Mouse (Mus musculus) limb, embryonic 12.5 days (tissue): Measurements from ENCODE around the gene Fibcd1. TPM values are rescaled to one million over a fixed set of nuclear protein-coding genes. Genes with fewer than 3 reads are reported as not detected.

ENCODE experiments used
- ATAC-seq: fragments of 200-750 bp; cut with Nextera tagmentation; 2 replicates; pipeline ENCODE4 v1.8.0; 2017; ENCODE audit warnings: low read depth, moderate TSS enrichment; ENCODE audit not compliant: insufficient number of reproducible peaks, insufficient read depth, low FRiP score, low TSS enrichment
- H3K27ac ChIP-seq: fragments of 300-500 bp; sonication (generic); 2 replicates; pipeline ENCODE4 v1.5.1; 2016; ENCODE audit warnings: mild to moderate bottlenecking, moderate library complexity
- H3K27me3 ChIP-seq: fragments of 300-500 bp; sonication (generic); 2 replicates; pipeline ENCODE4 v1.6.1; 2016; ENCODE audit warnings: mild to moderate bottlenecking, moderate library complexity
- H3K36me3 ChIP-seq: fragments of 300-500 bp; sonication (generic); 2 replicates; pipeline ENCODE4 v1.6.1; 2016; ENCODE audit warnings: mild to moderate bottlenecking, moderate library complexity
- H3K4me1 ChIP-seq: fragments of 300-500 bp; sonication (generic); replicated peaks from 2 replicates; pipeline ENCODE4 v1.6.1; 2016
- H3K4me2 ChIP-seq: fragments of 300-500 bp; sonication (generic); 2 replicates; pipeline ENCODE4 v1.6.1; 2016; ENCODE audit warnings: mild to moderate bottlenecking, moderate library complexity
- H3K4me3 ChIP-seq: fragments of 300-500 bp; sonication (generic); replicated peaks from 2 replicates; pipeline ENCODE4 v1.5.1; 2016; ENCODE audit warnings: mild to moderate bottlenecking
- H3K9ac ChIP-seq: fragments of 300-500 bp; sonication (generic); replicated peaks from 2 replicates; pipeline ENCODE4 v1.6.1; 2016; ENCODE audit warnings: mild to moderate bottlenecking, moderate library complexity
- H3K9me3 ChIP-seq: fragments of 300-500 bp; sonication (generic); 2 replicates; pipeline ENCODE4 v1.6.1; 2016; ENCODE audit warnings: mild to moderate bottlenecking, moderate library complexity
- WGBS: fragments of 180-500 bp; shearing (Covaris S2); methylation state at CpG from one replicate; pipeline ENCODE4 v1.1.7; 2016; 5-methylcytosine and 5-hydroxymethylcytosine counted together
- polyA plus RNA-seq: library from polyadenylated mRNA; unstranded; fragments of >200 nt; fragmentation: Nextera tagmentation; extraction: Ambion mirVana; gene quantifications from 2 replicates; pipeline ENCODE4 v1.2.1, GENCODE M21; 2016

Fibcd1 gene
- polyA plus RNA-seq, 1 experiment from 2014 or later = 0.13 TPM

DNA sequence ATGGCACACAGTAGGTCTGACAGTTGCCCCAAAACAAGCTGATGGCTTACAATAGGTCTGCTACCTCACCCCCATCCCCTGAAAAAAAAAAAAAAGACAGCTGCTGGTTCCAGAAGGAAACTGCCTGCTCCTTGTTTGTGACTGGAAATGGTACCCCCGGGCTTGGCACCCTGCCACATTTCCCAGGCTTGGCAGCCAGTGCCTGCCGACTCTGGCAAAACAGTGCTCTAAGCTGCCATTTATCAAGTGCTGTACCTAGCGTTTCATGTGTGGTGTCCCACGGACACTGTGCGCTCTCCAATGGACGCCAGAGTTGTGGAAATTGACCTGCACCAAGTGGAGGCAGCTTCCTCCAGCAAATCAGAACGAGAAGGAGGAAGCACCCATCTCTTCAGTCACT is 17.9 kb downstream of the Fibcd1 start:
- Histone ChIP-seq H3K4me2 (no peak overlapping the region), H3K9ac (no peak overlapping the region), H3K36me3 (no peaks in the 10 kb centered on the region), H3K27ac (no peak overlapping the region), H3K4me1 (peaks cover 21% of the 10 kb centered on the region), H3K4me3 (no peak overlapping the region), H3K9me3 (no peaks in the 10 kb centered on the region), H3K27me3 (peaks cover 27% of the 10 kb centered on the region)
- WGBS = 50% methylated on average over 7 of the region's 7 CpGs
- no peak for ATAC-seq

DNA sequence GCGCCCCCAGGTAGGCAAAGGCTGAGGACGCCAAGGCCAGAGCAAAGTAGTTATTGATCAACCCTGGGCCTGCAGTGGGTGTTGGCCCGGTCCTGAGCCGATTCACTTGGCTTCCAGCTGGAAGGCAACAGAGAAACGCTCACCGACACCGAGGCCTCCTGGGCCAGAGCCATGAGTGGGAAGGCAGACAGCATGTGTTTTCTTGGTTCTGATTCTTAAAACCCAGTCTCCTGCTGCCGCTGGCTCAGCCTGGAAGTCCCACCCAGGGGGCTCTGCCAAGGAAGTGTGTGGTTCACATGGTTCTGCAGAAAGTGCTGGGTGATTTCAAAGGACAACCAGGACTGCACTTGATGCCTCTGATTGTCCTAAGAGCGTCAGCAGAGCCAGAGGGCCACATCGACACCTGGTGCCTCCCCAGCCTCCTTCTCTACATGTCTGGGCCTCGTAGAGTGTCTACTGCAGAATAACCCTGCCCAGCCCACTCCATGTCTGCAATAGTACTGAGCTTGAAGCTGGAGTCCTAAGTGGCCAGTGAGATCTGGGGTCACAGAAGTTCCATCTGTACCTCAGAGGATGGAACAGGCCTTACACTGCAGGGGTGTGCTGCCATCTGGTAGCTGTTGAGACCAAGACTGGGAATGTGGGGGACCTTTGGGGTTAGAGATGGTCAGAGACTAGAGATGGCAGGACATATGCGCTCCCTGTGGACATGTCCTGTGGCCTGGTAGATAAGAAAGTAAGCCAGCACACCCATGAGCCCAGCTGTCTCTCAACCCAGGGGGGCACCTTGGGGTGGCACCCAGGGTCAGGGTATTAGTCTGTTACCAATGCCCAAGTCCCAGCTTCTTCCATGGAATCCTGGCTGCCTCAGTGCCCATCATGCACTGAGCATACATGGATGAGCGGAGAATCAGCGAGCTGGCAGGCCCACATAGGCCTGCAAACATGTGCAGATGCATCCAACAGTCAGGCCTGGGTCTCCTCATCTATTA is 19.4 kb downstream of the Fibcd1 start:
- peaks cover 28% of the 10 kb centered on the region for H3K4me1 ChIP-seq
- no peaks in the 10 kb centered on the region for H3K36me3 ChIP-seq
- ATAC-seq = no peak
- H3K27ac ChIP-seq = no peak overlapping the region
- no peak overlapping the region for H3K4me3 ChIP-seq
- no peaks in the 10 kb centered on the region for H3K9me3 ChIP-seq
- 84% methylated on average over 14 of the region's 14 CpGs for WGBS
- peaks cover 36% of the 10 kb centered on the region for H3K27me3 ChIP-seq
- H3K4me2 ChIP-seq = no peak overlapping the region
- no peak overlapping the region for H3K9ac ChIP-seq

DNA sequence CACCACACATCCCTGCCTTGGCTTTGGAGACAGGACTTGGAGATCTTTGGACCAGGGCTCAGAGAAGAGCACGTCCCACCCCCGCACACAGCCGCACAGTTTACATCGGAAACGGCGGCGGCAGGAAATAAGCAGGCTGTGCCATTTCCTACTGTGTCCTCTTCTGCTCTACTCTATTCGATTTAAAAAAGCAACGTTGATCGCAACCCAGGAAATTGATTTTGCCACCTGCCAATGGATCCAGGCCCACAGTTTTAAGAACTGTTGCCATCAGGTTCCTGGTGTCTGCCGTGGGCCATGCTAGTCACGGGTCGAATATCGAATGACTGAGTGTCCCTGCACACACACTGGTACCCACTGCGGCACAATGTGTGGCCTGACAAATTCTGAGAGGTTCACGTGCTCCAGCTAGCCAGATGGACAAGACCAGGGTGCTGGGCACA is 20.3 kb downstream of the Fibcd1 start:
- H3K36me3 ChIP-seq = no peaks in the 10 kb centered on the region
- 80% methylated on average over 16 of the region's 16 CpGs for WGBS
- ATAC-seq = no peak
- no peak overlapping the region for H3K27ac ChIP-seq
- no peak overlapping the region for H3K9ac ChIP-seq
- no peak overlapping the region for H3K4me2 ChIP-seq
- peaks cover 28% of the 10 kb centered on the region for H3K4me1 ChIP-seq
- H3K27me3 ChIP-seq = peaks cover 43% of the 10 kb centered on the region
- no peak overlapping the region for H3K4me3 ChIP-seq
- no peaks in the 10 kb centered on the region for H3K9me3 ChIP-seq

DNA sequence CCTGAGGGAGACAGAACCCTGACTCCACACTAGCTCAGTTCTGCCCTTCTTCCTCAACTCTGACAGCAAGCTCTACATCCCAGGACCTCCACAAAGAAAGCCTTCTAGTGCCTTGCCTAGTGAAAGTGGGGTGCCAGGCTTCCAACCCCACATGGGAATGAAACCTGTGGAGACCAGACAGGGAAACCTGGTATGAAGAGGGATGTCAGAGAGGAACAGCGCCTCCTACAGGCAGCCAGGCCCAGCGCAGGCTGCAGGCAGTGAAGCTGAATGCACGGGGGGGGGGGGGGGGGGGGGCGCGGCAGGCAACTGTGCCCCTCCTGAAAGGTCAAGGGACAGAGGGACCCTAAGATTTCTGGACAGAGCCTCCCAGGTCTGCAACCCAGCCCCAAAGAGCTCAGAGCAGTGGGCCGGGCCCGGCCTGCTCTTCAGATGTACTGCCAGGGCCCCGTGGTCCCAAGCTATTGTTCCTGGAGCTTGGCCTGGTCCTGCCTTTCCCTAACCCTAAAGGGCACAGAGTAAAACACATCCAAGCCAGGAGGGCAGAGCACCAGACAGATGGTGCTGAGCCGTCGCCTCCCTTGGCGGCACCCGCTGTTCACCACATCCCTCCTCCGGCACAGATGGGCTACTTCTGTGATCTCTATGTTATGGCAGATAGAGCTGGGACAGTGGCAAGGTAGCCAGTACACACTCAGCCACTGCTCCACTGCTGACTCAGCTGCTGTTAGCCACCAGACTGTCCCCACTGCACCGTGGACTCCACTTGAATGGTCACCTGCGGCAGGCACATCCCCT is 21.7 kb downstream of the Fibcd1 start:
- Histone ChIP-seq H3K4me1 (peaks cover 28% of the 10 kb centered on the region), H3K9me3 (no peaks in the 10 kb centered on the region), H3K27ac (no peak overlapping the region), H3K4me2 (no peak overlapping the region), H3K9ac (no peak overlapping the region), H3K36me3 (no peaks in the 10 kb centered on the region), H3K27me3 (peaks cover 40% of the 10 kb centered on the region), H3K4me3 (no peak overlapping the region)
- 72% methylated on average over 13 of the region's 15 CpGs for WGBS
- ATAC-seq = no peak

DNA sequence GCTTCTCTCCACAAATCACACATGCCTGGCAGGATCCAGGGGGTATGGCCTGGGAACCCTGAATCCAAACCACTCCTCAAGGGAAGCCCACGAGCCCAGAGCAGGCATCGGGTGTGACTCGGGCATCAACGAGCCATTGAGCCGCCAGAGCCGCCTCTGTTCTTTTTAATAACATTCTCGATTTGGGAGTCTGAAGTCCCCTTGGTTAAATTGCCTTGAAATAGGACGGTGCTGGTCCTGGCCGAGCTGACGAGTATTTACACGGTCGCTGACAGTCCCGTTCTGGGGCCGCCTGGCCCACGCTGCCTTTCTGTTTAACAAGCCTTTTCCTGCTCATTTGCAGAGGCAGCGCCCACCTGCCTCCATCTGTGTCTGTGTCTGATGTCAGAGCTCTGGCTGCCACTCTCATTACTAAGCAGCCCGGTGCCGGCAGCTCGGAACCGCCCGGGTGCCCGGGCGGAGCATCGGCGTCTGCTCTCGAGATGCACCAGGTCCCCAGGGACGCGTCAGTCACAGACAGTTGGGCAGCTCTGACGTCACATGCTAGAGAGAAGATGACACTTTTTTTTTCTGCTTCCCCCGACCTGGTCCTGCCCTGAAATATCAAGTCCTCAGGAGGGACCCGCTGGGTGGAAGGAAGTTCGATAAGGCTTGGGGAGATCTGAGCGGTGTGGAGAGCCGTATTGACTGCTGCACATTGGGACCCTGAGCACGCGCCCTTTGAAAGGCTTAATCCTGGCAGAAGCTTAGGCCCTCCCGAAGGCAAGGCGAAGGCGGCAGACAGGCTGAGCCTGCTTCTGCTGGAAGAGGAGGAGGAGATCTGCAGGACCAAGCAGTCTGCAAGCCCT is 23.1 kb downstream of the Fibcd1 start:
- WGBS = 12% methylated on average over 39 of the region's 39 CpGs

DNA sequence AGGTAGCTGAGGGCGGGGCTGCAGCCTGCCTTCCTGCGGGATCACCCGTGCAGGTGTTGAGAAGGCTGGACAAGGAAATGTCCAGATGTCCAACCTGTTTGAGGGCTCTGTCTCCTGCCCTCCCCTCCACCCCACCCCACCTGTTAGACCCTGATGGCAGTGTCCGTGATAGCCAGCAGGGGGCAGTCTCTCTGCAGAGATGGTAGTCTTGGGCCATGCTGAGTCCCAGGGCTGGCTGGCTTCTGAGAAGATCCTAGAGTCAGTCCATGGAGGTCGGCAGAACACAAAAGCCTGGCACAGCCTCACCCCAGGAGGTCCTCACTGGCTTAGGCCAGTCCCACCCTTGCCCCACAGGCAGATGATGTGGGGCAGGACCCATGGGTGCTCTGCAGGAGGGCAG is 30.4 kb downstream of the Fibcd1 start:
- no peak overlapping the region for H3K9ac ChIP-seq
- H3K4me3 ChIP-seq = no peak overlapping the region
- WGBS = 20% methylated on average over 5 of the region's 5 CpGs
- ATAC-seq = no peak
- no peaks in the 10 kb centered on the region for H3K36me3 ChIP-seq
- H3K4me1 ChIP-seq = peaks cover 1% of the 10 kb centered on the region
- H3K27ac ChIP-seq = no peak overlapping the region
- peaks cover 11% of the 10 kb centered on the region for H3K27me3 ChIP-seq
- no peak overlapping the region for H3K4me2 ChIP-seq
- no peaks in the 10 kb centered on the region for H3K9me3 ChIP-seq

More for the DNA sequence above, 23.1 kb downstream of the Fibcd1 start:
- peak; percentile 22; the same call in 1 of the 2 replicates for ATAC-seq
- peaks cover 47% of the 10 kb centered on the region for H3K27me3 ChIP-seq
- peaks cover 18% of the 10 kb centered on the region for H3K4me1 ChIP-seq
- H3K27ac ChIP-seq = no peak overlapping the region
- no peak overlapping the region for H3K9ac ChIP-seq
- H3K4me2 ChIP-seq = peak overlapping the region; percentile 53
- peak overlapping the region; percentile 19 for H3K4me3 ChIP-seq
- no peaks in the 10 kb centered on the region for H3K9me3 ChIP-seq
- no peaks in the 10 kb centered on the region for H3K36me3 ChIP-seq

DNA sequence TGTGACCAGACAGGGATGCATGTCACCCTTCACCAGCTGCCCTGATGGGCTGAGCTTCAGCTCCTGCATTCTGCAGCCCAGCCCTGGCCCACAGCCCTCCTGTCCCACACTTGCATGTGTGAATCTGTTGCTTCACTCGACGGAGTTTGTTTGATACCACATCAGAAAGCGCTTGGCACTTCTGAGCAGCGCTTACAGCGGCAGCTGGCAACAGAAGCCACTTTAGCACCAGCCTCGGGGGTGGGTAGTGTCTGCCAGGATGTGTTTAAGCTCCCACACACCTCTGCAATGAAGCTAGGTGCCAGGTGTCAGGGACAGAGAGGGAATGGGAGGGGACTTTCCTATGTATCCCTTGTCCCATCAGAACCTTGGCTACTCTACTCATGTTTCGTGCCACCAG is 31.1 kb downstream of the Fibcd1 start:
- 78% methylated on average over 7 of the region's 7 CpGs for WGBS
- H3K36me3 ChIP-seq = no peaks in the 10 kb centered on the region
- H3K4me2 ChIP-seq = no peak overlapping the region
- H3K4me1 ChIP-seq = peaks cover 8% of the 10 kb centered on the region
- H3K9ac ChIP-seq = no peak overlapping the region
- ATAC-seq = no peak
- H3K9me3 ChIP-seq = no peaks in the 10 kb centered on the region
- no peak overlapping the region for H3K4me3 ChIP-seq
- H3K27me3 ChIP-seq = peaks cover 11% of the 10 kb centered on the region
- no peak overlapping the region for H3K27ac ChIP-seq

DNA sequence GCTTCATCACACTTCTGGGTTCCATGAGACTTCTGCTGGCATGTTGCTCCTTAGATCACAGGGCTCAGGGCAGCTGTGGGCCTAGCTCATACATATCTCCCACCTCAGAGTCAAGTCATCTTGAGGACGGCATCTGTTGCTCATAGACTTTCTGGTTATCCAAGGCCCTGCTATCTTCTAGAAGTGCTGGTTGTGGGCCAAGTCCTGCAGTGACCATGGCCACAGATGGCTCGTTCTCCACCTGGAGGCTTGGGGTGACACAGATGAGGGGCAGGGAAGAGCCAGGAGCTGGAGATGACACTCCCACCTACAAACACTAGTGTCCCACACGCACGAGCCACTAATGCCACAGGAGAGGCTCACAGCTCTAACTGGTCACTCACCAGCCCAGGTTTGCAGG is 32.2 kb downstream of the Fibcd1 start:
- 87% methylated on average over 4 of the region's 4 CpGs for WGBS
- Histone ChIP-seq H3K9me3 (no peaks in the 10 kb centered on the region), H3K9ac (no peak overlapping the region), H3K27ac (no peak overlapping the region), H3K4me3 (no peak overlapping the region), H3K4me1 (peaks cover 19% of the 10 kb centered on the region), H3K36me3 (no peaks in the 10 kb centered on the region), H3K4me2 (no peak overlapping the region), H3K27me3 (peaks cover 10% of the 10 kb centered on the region)
- no peak for ATAC-seq

DNA sequence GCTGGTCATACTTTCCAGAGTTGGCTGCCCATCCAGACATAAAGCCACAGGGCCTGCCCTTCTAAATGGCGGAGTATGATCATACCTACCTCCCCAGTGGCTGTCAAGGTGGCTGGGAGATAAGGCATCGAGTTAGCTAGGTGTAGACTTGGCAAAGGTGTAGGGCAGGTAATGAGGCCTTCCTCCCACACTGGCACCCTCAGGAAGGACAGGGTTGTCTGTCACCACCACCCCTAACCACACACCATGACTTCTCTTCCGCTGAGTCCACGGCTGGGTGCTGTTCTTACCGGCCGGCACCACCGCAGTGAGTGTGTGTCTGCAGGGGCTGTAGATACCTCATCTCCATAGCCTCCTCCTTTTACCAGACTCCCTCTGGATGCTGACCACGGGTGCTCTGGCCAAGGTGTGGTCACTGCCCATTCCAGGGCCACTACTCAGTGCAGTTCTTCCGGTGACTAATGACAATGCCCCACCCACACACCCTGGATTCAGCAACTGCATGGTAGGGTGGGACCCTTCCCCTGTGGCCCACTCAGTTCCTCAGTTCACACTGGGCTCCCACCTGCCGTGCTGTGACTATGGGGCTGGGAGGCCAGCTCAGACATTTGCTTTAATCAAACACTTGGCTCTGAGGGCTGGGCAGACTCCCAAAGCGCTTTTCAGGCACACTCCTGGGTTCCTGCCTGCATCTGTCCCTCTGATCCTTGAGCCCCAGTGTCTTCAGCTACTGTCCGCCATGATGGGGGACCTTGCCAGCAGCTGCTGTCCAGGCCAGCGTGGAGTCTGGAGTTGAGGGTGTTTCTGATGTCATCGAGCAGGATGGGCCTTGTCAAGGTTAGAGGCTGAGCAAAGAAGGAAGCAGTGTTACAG is 34.5 kb downstream of the Fibcd1 start:
- Histone ChIP-seq H3K4me3 (no peak overlapping the region), H3K4me2 (no peak overlapping the region), H3K4me1 (peaks cover 28% of the 10 kb centered on the region), H3K9me3 (no peaks in the 10 kb centered on the region), H3K36me3 (peaks cover 5% of the 10 kb centered on the region), H3K9ac (no peak overlapping the region), H3K27me3 (peaks cover 4% of the 10 kb centered on the region), H3K27ac (no peak overlapping the region)
- 85% methylated on average over 14 of the region's 14 CpGs for WGBS
- ATAC-seq = no peak

DNA sequence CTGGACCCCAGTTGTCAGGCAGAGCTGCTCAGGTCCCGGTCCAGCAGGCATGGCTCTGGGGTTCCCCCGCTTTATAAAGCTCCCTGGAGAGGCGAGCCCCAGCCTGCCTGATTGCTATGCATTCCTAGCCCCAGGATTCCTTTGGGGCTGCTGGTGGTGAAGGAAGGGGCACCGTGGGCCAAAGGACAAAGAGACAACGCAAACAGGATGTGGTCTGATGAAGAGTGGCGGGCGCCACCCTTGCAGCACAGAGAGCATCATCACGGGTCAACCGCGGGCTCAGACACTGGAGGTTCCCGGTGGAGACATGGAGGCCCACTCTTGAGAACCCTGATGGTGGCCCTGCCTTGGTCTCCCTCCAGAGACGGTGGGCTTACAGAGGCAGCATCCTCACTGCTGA is 35.4 kb downstream of the Fibcd1 start, which contains the start of gene Qrfp:
TSS of gene Qrfp (minus strand) at position 137 of the 400 bp plus-strand sequence.
- Histone ChIP-seq H3K9me3 (no peaks in the 10 kb centered on the region), H3K4me3 (no peak within 1 kb of the TSS), H3K27me3 (peaks cover 4% of the 10 kb centered on the region), H3K27ac (no peak within 1 kb of the TSS), H3K4me2 (peak within 1 kb of the TSS; percentile 19), H3K36me3 (peaks cover 14% of the 10 kb centered on the region), H3K9ac (no peak within 1 kb of the TSS; the same call in 1 of the 2 replicates), H3K4me1 (peaks cover 28% of the 10 kb centered on the region)
- 62% methylated on average over 12 of the region's 12 CpGs for WGBS
- no peak for ATAC-seq
